Mouse (Mus musculus): ENCODE data around the gene Ttc23l. TPM values are rescaled to one million over a fixed set of nuclear protein-coding genes. Genes with fewer than 3 reads are reported as not detected.
"Not testable (repeated sequence)": the region's sequence is repeated elsewhere in the genome, so short reads cannot be mapped to it uniquely, and the experiment has no call there.

Gene Ttc23l
- total RNA-seq (2021): not detected
- long read RNA-seq, experiment 1: 0 reads
- long read RNA-seq, experiment 2: 0 reads

DNA sequence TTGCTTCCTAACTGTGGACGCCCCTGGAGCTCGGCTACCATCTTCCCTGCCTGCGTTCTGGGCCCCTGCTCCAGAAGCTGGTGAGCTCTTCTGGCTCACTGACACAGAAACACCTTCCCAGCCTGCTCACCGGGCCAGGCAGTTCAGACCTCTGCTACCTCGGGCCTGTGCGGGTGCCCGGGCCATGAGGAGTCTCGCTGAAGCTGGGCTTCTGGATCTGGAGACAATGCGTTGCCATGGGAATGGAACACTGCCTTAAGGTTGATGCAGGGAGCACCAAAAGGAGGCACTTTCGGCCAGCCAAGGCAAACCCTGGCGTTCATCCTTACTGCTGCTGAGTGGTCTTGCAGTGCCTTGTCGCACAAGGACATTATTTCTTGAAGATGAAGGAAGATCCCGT is at the start of gene Ttc23l:
Gene Ttc23l (minus strand): TSS at position 204 of the 400 bp plus-strand sequence.
- no peak for DNase-seq (ENCODE audit: low spot score in 2 of 2)

- no peak for DNase-seq (ENCODE audit: low spot score in 2 of 2)
Measured at GRCm38 (mm10) chr15:10599413-10599812, 40.9 kb upstream of the Ttc23l start.

DNA sequence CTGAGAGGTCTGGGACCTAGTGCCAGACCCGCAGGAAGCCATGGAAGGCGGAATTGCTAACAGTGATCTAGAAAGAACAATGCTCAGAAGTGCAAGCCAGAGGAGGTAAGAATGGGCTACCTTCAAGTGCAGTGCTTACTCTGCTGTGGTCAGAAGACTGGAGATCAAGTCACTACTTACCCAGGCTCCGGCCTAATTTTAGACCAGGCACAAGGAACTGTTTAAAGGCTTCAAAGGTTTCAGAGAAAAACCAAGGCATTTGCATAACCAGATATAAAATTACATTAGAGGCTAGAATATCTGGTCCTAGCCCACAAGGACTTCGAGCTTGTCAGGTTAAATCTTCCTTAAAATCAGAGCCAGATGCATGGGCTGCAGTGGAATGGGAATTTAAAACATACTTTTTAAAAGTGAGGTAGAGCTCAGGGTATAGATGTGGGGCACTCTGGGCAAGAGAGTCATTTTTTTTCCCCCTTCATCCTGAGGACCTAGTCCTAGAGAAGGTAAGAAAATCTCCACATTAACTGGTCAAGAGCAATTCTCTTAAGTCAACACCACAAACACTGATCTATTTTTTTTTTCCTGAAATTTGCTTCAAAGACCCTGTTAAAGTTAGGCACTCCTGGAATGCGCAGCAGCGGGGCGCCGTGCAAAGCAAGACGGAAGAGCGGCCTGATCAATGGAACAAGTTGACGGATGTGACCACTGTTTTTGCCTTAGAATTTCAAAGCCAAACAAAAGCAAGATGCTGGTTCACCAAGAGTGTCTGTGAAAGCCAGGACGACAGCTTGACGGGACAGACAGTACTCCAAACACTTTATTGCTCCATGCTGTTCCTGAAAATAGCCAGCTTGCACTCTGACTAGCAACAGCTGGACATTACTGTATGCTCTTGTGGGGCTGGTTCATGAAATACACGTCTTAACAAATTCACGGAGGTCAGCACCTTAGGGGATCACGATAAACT is 40.1 kb upstream of the Ttc23l start:
- no peak for DNase-seq (ENCODE audit: low spot score in 2 of 2)

GRCm38 (mm10) chr15:10596871-10597270 is 38.4 kb upstream of the Ttc23l start:
- DNase-seq (ENCODE audit: low spot score in 2 of 2): no peak

DNA sequence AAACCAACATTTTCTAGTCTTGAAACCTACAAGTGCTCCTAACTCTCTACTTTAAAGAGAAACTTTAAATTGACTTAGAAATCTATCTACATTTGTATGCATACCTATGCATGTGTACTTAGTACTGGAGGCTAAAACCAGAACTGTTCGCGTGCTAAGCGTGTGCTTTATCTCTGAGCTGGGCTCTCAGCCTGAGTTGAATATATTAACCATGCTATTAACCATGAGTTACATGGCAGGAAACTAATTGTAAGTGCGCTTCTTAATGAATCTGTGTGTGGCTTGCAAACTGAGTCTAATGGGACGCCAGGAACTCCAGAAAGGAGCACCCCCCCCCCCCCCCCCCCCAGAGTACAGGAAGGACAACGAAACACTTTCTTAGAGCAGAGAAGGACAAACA is 36.9 kb upstream of the Ttc23l start:
- DNase-seq (ENCODE audit: low spot score in 2 of 2): no peak

GRCm38 (mm10) chr15:10594910-10595309 is 36.4 kb upstream of the Ttc23l start:
- no peak for DNase-seq (ENCODE audit: low spot score in 2 of 2)

- no peak for DNase-seq (ENCODE audit: low spot score in 2 of 2)
Measured at GRCm38 (mm10) chr15:10593094-10593493, 34.6 kb upstream of the Ttc23l start.

- no peak for DNase-seq (ENCODE audit: low spot score in 2 of 2)
Measured at GRCm38 (mm10) chr15:10586565-10586964, 28.1 kb upstream of the Ttc23l start.

GRCm38 (mm10) chr15:10584359-10585187 is 26.1 kb upstream of the Ttc23l start:
- no peak for DNase-seq (ENCODE audit: low spot score in 2 of 2)

DNA sequence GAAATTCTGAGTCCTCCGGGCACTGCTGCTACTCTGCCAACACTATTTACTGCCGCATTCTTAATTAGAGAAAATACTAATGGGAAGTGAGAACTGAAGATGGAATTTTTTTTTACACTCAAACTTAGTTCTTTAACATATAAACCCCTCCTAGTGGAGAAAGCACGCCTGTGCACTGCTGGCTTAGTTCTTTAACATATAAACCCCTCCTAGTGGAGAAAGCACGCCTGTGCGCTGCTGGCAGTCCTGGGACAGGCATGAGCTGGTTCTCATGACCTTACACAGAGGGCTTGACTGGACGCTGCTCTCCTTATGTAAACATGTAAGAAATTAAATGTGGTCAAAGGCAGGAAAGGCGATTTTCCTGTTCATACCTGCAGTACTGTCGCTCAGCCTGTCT is 24.9 kb upstream of the Ttc23l start:
- DNase-seq (ENCODE audit: low spot score in 2 of 2): peak; percentile 46 to 72

GRCm38 (mm10) chr15:10579159-10579558 is 20.7 kb upstream of the Ttc23l start:
- DNase-seq (ENCODE audit: low spot score in 2 of 2): no peak

- no peak for DNase-seq (ENCODE audit: low spot score in 2 of 2)
Measured at GRCm38 (mm10) chr15:10566486-10566885, 8.0 kb upstream of the Ttc23l start.

DNA sequence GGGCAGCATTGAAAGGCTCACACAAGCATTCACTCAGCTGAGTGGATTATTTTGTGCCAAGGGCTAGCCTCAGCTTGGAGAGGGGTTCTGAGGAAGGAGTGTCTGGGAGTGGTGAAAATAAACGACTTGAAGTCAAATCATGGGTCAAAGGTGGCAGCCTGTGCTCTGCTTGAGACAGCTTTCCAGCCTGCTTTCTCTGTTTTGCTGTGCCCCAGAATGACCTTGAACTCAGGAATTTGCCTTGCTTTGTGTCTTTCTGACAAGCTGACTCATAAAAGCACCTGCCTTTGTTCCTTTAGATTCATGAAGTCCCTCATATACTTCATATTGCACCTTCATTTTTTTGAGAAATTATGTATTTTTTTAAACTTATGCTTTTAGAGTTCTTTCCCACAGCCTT is 5.7 kb upstream of the Ttc23l start:
- DNase-seq (ENCODE audit: low spot score in 2 of 2): no peak

- DNase-seq (ENCODE audit: low spot score in 2 of 2): no peak
Measured at GRCm38 (mm10) chr15:10562281-10562680, 3.8 kb upstream of the Ttc23l start.

DNA sequence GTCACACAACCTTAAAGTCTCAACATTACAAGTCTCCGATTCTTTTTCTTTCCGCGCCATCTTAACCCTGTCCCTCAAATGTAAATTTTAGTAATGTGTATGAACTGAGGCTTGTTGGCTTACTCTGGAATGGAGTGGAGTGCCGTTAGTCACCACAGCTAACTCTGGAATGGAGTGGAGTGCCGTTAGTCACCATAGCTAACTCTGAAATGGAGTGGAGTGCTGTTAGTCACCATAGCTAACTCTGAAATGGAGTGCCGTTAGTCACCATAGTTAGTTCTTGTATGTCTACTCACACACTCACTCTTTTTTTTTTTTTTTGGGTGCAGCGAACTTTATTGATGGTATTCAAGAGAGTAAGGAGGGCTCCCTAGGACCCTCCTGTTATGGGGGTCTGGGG is 1.5 kb upstream of the Ttc23l start:
- no peak for DNase-seq (ENCODE audit: low spot score in 2 of 2)

DNA sequence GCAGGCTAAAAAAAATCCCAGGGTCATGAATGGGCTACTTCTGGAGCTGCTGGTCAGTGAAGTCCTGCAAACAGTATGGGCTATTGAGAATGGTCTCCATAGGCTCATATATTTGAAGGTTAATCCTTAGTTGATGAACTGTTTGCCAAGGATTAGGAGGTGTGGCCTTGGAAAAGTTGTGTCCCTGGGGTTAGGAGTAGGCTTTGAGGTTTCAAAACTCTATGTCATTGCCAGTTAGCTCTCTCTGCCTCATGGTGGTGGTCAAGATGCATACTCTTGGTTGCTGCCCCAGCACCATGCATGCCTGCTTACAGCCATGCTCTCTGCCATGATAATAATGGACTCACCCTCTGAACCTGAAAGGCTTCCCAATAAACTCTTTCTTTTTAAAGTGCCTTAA is 4.1 kb downstream of the Ttc23l start:
- DNase-seq (ENCODE audit: low spot score in 2 of 2): no peak

DNA sequence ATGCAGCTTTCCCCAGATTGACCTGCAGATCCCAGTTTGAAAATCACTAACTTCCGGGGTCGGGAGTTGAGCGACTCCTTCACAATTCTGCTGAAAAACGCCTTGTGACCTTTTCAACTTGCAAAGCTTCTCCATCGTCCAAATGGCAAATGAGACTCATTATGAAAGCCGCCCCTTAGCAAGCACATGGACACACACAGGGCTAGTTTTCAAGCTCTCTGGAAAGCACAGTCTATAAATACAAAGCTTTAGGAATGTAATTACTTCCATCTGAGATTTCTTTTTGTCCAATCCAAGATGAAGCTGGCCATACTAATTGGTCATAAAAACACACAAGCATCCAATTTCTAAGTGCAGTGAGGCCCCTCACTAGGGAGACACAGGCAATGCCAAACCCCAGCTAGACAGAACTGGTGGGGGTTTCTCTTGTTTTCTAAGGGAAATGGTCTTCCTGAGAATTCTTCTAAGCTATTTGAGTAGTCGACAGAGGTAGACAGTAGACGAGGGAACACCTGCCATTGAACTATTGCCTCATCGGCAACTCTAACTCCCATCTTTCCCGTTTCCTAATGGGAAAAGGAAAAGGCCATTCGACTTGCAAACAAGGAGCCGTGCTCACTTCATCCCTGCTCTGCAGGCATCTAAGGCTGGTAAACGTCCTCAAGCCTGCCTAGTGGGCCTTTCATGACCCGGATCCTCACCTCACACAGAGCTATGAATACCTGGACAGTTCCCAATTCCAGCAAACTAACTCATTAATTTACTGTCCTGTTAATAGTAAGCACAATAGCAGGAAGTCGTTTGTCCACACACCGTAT is 18.0 kb downstream of the Ttc23l start:
- DNase-seq (ENCODE audit: low spot score in 2 of 2): no peak

DNA sequence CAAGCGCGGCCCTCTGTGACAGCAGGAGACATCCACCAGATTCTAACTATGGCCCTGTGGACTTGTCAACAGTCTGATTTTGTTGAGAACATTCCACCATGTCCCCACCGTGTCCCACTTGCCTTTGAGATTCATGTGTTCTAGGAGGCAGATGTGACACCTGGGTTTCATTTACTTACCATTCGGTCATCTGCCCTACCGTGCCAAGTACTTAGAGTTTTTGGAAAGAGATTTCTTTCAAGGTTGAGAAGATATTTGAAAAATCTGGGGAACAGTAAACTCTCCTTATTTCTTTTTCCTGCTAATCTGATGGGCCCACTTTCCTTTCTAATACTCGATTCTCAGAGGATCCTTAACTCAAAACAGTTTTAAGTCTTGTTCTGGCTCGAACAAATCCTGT is 22.5 kb downstream of the Ttc23l start:
- DNase-seq (ENCODE audit: low spot score in 2 of 2): no peak

DNA sequence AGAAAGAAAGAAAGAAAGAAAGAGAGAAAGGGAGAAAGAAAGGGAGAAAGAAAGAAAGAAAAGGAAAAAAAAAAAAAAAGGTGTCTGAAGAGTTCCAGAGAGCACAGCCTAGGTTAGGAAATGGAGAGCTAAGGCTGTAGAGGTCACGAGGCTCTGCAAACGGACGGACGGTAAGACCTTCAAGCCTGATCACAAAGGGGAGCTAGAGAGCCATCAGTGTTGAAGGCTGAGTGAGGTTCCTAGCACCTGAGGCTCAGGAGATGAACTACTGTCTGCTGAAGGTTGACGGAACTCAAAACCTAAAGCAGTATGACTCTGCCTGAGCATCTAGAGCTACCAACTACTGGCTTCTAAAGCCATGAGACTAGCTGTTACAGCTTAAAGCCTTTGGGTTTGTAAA is 23.9 kb downstream of the Ttc23l start:
- no peak for DNase-seq (ENCODE audit: low spot score in 2 of 2)

- DNase-seq (ENCODE audit: low spot score in 2 of 2): not testable (repeated sequence)
Measured at GRCm38 (mm10) chr15:10533361-10533760, 25.1 kb downstream of the Ttc23l start.

DNA sequence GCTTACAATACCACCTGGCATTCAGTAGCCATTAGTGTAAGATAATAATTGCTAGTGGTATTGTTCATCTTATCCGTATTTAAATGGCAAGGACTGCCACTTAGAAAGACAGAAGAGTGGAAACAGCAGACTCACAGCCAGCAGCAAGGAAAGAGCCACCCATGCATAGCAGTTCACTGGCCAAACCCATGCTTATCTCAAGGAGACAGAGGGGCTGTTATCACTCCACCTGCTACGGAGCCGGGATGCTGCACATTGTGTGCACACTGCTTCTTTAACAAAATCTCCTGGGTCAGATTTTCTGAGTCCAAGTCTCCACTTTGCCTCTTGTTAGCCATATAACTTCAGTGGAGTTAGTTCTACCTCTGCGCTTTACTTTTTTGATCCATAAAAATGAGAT is 27.1 kb downstream of the Ttc23l start:
- no peak for DNase-seq (ENCODE audit: low spot score in 2 of 2)
